Mouse (Mus musculus) kidney, adult 2 months (tissue): Measurements from ENCODE around the gene Zdhhc17.

Experiments used
- CTCF ChIP-seq: fragments of 200-500 bp; conservative IDR thresholded peaks from 2 replicates; pipeline ENCODE4 v1.5.1; 2011; ENCODE audit warnings: low read depth, mild to moderate bottlenecking, control low read depth, low read length, moderate library complexity, mixed read lengths; ENCODE audit not compliant: insufficient read depth, insufficient read length
- POLR2A ChIP-seq: fragments of 200-500 bp; IDR thresholded peaks from one replicate; pipeline ENCODE4 v1.6.1; 2011; ENCODE audit warnings: low read depth, low read length, control low read depth

GRCm38 (mm10) chr10:111009641-111010479 lies at the start of gene Zdhhc17:
- TF ChIP-seq POLR2A: peak; percentile 89
- TF ChIP-seq CTCF: no peak
